Mouse (Mus musculus) midbrain, embryonic 11.5 days (tissue): ENCODE measurements around the gene Ccdc163. TPM values are rescaled to one million over a fixed set of nuclear protein-coding genes. Genes with fewer than 3 reads are reported as not detected.
A peak's percentile ranks its signal among the peaks of the same experiment; 100 is the strongest.
"Not testable (repeated sequence)": the region's sequence is repeated elsewhere in the genome, so short reads cannot be mapped to it uniquely, and the experiment has no call there.

ENCODE experiments used
- ATAC-seq: fragments of 200-750 bp; cut with Nextera tagmentation; 2 replicates; pipeline ENCODE4 v1.8.0; 2017; ENCODE audit warnings: moderate TSS enrichment, moderate library complexity; ENCODE audit not compliant: low FRiP score
- DNase-seq: peaks from one replicate; pipeline ENCODE4 v3.0.0; 2015; ENCODE audit warnings: low spot score; ENCODE audit errors: missing footprints
- H3K27ac ChIP-seq: fragments of 300-500 bp; sonication (generic); 2 replicates; pipeline ENCODE4 v1.5.1; 2014; ENCODE audit warnings: low read depth, low read length
- H3K27me3 ChIP-seq: fragments of 300-500 bp; sonication (generic); 2 replicates; pipeline ENCODE4 v1.6.1; 2014; ENCODE audit warnings: mild to moderate bottlenecking, low read length, moderate library complexity, mixed read lengths; ENCODE audit not compliant: control insufficient read depth, insufficient read depth
- H3K36me3 ChIP-seq: fragments of 300-500 bp; sonication (generic); 2 replicates; pipeline ENCODE4 v1.6.1; 2014; ENCODE audit warnings: mild to moderate bottlenecking, low read length, moderate library complexity, mixed read lengths; ENCODE audit not compliant: control insufficient read depth, insufficient read depth
- H3K4me1 ChIP-seq: fragments of 300-500 bp; sonication (generic); 2 replicates; pipeline ENCODE4 v1.6.1; 2014; ENCODE audit warnings: low read length; ENCODE audit not compliant: control insufficient read depth, insufficient read depth
- H3K4me2 ChIP-seq: fragments of 300-500 bp; sonication (generic); 2 replicates; pipeline ENCODE4 v1.6.1; 2014; ENCODE audit warnings: mild to moderate bottlenecking, moderate library complexity
- H3K4me3 ChIP-seq: fragments of 300-500 bp; sonication (generic); 2 replicates; pipeline ENCODE4 v1.5.1; 2014; ENCODE audit warnings: low read depth, low read length
- H3K9ac ChIP-seq: fragments of 300-500 bp; sonication (generic); 2 replicates; pipeline ENCODE4 v1.6.1; 2014; ENCODE audit warnings: low read length
- H3K9me3 ChIP-seq: fragments of 300-500 bp; sonication (generic); 2 replicates; pipeline ENCODE4 v1.6.1; 2016; ENCODE audit warnings: low read length; ENCODE audit not compliant: control insufficient read depth
- WGBS: fragments of 180-500 bp; shearing (Covaris S2); extraction: QIAGEN DNeasy Blood & Tissue Kit; methylation state at CpG from one replicate; pipeline ENCODE4 v1.1.7; 2014; 5-methylcytosine and 5-hydroxymethylcytosine counted together
- polyA plus RNA-seq: library from polyadenylated mRNA; unstranded; fragments of >200 nt; fragmentation: Nextera tagmentation; extraction: Ambion mirVana; gene quantifications from 2 replicates; pipeline ENCODE4 v1.2.1, GENCODE M21; 2014

The Ccdc163 gene
- 34.3 and 37.7 TPM in 2 replicates for polyA plus RNA-seq

DNA sequence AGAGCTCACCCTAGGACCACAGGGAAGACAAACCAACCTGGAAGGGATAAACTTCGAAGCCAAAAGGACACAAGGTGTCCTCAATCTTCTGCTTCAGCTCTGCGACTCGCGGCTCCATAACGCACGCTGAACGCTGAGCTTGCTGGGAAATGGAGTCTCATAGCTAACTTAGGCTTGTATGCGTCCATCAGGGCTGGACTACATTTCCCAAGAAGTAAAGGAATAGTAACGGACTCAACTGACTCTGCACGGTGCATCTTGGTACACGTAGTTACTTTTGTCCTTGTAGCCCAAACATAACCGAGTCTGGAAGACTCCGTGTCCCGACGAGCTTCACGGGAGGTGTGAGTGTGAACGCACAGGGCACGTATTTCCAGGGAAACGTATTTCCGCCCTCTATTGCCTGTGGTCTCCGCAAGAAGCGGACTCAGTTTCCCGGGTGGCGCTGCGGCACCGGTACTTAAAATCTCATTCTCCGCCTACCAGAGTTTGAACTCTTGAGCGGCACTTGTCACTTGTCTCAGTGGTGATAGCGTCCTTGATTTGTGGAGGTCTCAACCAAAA, at the start of gene Ccdc163, which contains the start of gene Mmachc:
Gene Ccdc163, plus strand, starts transcription at position 309 of the 564 bp plus-strand sequence.
Gene Mmachc, minus strand, starts transcription at position 206 of the 564 bp plus-strand sequence.
- no peaks in the 10 kb centered on the region for H3K36me3 ChIP-seq
- ATAC-seq = peak; percentile 99
- no peaks in the 10 kb centered on the region for H3K9me3 ChIP-seq
- H3K27ac ChIP-seq = no peak within 1 kb of the TSS
- H3K4me1 ChIP-seq = peaks cover 8% of the 10 kb centered on the region
- DNase-seq = peak; percentile 96
- peak within 1 kb of the TSS; percentile 40 for H3K4me3 ChIP-seq
- WGBS = under 1% methylated on average over 29 of the region's 29 CpGs
- peak within 1 kb of the TSS; percentile 76 for H3K9ac ChIP-seq
- no peaks in the 10 kb centered on the region for H3K27me3 ChIP-seq
- peak within 1 kb of the TSS; percentile 85 for H3K4me2 ChIP-seq

DNA sequence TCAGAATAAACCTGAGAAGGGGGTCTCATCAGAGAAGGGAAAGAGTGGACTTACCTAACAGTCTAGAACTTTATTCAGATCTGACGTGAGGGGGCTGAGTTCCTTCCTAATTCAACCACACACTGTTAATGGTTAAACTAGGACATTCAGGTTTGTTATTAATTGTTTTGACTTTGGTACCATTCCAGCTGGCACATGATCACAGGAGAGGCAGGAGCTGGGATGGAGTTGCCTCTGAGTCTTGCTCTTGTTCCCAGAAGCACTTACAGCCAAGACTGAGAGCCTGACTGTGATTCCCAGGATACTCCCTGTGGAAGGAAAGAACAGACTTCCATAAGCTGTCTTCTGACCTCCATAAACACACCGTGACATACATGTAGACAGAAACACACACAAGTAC, 48.8 kb upstream of the Ccdc163 start:
- no peak overlapping the region for H3K4me3 ChIP-seq
- no peak for DNase-seq
- WGBS = 93% methylated on average over 2 of the region's 2 CpGs
- ATAC-seq = no peak
- no peaks in the 10 kb centered on the region for H3K9me3 ChIP-seq
- H3K4me2 ChIP-seq = no peak overlapping the region
- no peaks in the 10 kb centered on the region for H3K4me1 ChIP-seq
- H3K27me3 ChIP-seq = no peaks in the 10 kb centered on the region
- no peak overlapping the region for H3K9ac ChIP-seq
- no peak overlapping the region for H3K27ac ChIP-seq
- H3K36me3 ChIP-seq = no peaks in the 10 kb centered on the region

DNA sequence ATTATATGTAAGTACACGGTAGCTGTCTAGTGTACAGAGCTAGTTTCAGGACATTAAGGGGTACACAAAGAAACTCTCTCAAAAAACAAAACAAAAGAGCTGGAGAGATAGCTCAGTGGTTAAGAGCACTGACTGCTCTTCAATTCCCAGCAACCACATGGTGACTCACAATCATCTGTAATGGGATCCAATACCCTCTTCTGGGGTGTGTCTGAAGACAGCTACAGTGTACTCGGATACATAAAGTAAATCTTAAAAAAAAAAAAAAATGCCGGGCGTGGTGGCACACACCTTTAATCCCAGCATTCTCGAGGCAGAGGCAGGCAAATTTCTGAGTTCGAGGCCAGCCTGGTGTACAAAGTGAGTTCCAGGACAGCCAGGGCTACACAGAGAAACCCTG, 48.4 kb upstream of the Ccdc163 start:
- H3K9me3 ChIP-seq, H3K27me3 ChIP-seq, H3K4me1 ChIP-seq, H3K9ac ChIP-seq, H3K4me3 ChIP-seq, H3K4me2 ChIP-seq, ATAC-seq, DNase-seq, H3K36me3 ChIP-seq, H3K27ac ChIP-seq: not testable (repeated sequence)
- WGBS = 87% methylated on average over 6 of the region's 6 CpGs

DNA sequence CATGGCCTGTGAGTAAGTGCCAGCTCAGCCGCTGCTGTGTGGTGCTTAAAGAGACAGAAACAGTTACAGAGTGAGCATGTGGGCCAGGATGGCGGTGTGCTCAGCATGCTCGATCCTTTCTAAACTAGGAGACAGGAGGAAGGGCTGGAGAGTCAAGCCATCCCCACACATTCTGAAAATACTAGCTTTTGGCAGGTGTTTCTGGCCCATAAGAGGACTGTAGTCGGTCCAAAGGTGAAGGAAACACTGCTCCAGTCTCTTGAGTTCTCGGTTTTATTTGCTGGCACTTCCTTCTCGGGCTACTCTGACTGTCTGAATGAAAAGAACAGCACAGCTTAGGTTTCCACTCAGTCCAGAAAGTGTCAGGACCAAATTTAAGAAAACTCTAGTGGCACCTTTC, 47.5 kb upstream of the Ccdc163 start:
- H3K36me3 ChIP-seq = no peaks in the 10 kb centered on the region
- 75% methylated on average over 6 of the region's 6 CpGs for WGBS
- H3K9ac ChIP-seq = no peak overlapping the region
- no peak overlapping the region for H3K4me2 ChIP-seq
- H3K9me3 ChIP-seq = no peaks in the 10 kb centered on the region
- DNase-seq (no peak), ATAC-seq (no peak)
- H3K27me3 ChIP-seq = no peaks in the 10 kb centered on the region
- H3K4me1 ChIP-seq = no peaks in the 10 kb centered on the region
- no peak overlapping the region for H3K27ac ChIP-seq
- no peak overlapping the region for H3K4me3 ChIP-seq

DNA sequence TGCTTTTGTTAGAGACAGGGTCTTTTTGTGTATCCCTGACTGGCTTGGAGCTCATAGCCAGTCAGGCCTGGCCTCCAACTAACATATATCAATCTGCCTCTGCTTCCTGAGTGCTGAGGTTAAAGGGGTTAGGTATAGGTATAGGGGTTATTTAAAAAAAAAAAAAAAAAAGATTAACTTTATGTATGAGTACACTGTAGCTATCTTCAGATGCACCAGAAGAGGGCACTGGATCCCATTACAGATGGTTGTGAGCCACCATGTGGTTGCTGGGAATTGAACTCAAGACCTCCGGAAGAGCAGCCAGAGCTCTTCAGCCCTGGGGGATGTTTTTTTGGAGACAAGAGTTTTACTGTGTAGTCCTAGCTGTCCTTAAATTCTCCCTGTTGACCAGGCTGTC, 46.3 kb upstream of the Ccdc163 start:
- Histone ChIP-seq H3K4me3 (no peak overlapping the region), H3K27ac (no peak overlapping the region), H3K9ac (no peak overlapping the region), H3K9me3 (no peaks in the 10 kb centered on the region), H3K4me2 (no peak overlapping the region), H3K4me1 (no peaks in the 10 kb centered on the region), H3K36me3 (no peaks in the 10 kb centered on the region), H3K27me3 (no peaks in the 10 kb centered on the region)
- ATAC-seq = no peak
- no peak for DNase-seq
- WGBS = 92% methylated on average over 1 of the region's 1 CpGs

DNA sequence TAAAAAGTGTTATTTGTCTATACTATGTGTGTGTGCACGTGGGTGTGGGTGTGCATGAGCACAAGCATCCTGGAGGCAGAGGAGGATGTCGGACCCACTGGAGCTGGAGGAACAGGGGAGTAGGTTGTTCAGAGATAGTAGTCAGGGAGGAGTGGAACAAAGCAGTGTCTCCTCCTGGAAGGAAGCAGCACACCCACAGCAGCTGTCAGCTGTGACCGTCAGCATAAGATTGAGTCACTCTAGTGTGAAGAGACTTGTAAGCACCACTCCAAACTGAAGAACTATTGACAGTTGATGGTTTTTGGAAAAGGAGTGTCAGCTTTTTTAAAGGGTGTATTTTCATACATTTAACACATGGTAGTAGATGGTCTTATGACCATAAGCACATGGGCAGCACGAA, 41.7 kb upstream of the Ccdc163 start:
- H3K4me3 ChIP-seq = no peak overlapping the region
- H3K4me1 ChIP-seq = no peaks in the 10 kb centered on the region
- H3K9me3 ChIP-seq = no peaks in the 10 kb centered on the region
- no peaks in the 10 kb centered on the region for H3K27me3 ChIP-seq
- ATAC-seq = no peak
- no peak overlapping the region for H3K9ac ChIP-seq
- H3K4me2 ChIP-seq = no peak overlapping the region
- no peak overlapping the region for H3K27ac ChIP-seq
- no peaks in the 10 kb centered on the region for H3K36me3 ChIP-seq
- no peak for DNase-seq
- 71% methylated on average over 4 of the region's 4 CpGs for WGBS

DNA sequence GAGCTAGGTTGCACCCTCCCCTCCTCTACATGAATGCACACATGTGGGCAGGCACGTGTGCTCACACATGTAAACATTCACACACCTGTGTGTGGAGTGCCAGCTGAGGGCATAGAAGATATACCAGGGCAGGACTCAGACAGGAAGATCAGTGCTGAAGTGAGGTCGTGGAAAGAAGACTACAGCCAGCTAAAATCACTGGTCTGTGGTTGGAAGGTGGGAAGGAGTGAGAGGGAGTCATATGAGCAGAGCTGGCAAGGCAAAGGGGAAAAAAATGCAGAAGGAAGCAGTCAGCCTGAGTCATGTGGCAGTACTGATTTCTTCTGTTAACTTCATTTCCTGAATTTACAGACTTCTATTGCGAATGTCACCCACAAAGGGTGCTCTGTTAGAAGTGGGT, 40.2 kb upstream of the Ccdc163 start:
- 78% methylated on average over 3 of the region's 3 CpGs for WGBS
- no peaks in the 10 kb centered on the region for H3K36me3 ChIP-seq
- H3K9me3 ChIP-seq = no peaks in the 10 kb centered on the region
- no peak overlapping the region for H3K9ac ChIP-seq
- DNase-seq = no peak
- no peaks in the 10 kb centered on the region for H3K27me3 ChIP-seq
- H3K4me1 ChIP-seq = no peaks in the 10 kb centered on the region
- ATAC-seq = no peak
- no peak overlapping the region for H3K4me2 ChIP-seq
- H3K27ac ChIP-seq = no peak overlapping the region
- no peak overlapping the region for H3K4me3 ChIP-seq

DNA sequence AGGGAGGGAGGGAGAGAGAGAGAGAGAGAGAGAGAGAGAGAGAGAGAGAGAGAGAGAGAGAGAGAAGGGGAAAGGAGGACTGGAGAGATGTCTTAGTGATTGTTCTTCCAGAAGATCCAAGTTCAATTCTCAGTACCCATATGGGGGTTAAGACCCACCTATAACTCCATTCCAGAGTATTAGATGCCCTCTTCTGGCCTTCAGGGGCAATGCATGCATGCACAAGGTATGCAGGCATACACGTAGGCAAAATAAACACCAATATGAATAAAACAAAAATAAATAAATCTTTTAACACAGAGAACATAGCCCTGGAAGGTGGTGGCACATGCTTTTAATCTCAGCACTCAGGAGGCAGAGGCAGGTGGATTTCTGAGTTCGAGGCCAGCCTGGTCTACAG, 39.0 kb upstream of the Ccdc163 start:
- H3K4me1 ChIP-seq = no peaks in the 10 kb centered on the region
- no peaks in the 10 kb centered on the region for H3K36me3 ChIP-seq
- no peak overlapping the region for H3K4me2 ChIP-seq
- H3K9ac ChIP-seq = no peak overlapping the region
- 61% methylated on average over 2 of the region's 2 CpGs for WGBS
- DNase-seq (peak; percentile 68), ATAC-seq (no peak)
- H3K4me3 ChIP-seq = no peak overlapping the region
- no peak overlapping the region for H3K27ac ChIP-seq
- no peaks in the 10 kb centered on the region for H3K27me3 ChIP-seq
- H3K9me3 ChIP-seq = no peaks in the 10 kb centered on the region

DNA sequence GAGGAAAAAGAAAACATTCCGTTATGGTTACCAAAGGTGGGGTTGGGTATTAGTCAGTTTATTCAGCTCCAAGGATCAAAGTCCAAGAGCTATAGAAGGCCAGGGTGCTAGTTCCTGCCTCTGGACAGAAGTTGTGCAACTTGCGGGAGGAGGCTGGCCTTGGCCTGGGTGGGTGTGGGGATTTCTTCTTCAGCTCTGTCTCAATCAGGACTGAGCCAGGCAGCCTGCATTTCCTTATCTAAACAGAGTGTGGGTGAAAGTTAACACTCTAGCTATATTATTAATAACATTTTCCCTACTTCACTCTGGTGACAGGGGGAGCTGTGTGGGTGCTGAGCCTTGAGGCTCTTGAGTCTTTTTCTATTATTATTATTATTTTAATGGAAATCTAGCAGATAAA, 35.5 kb upstream of the Ccdc163 start:
- WGBS = 79% methylated on average over 2 of the region's 2 CpGs
- no peak overlapping the region for H3K9ac ChIP-seq
- DNase-seq = peak; percentile 41
- H3K36me3 ChIP-seq = no peaks in the 10 kb centered on the region
- H3K4me2 ChIP-seq = no peak overlapping the region
- H3K4me3 ChIP-seq = no peak overlapping the region
- no peaks in the 10 kb centered on the region for H3K4me1 ChIP-seq
- ATAC-seq = no peak
- no peaks in the 10 kb centered on the region for H3K27me3 ChIP-seq
- no peaks in the 10 kb centered on the region for H3K9me3 ChIP-seq
- no peak overlapping the region for H3K27ac ChIP-seq
